Mouse (Mus musculus) hindbrain, embryonic 16.5 days (tissue): ENCODE measurements at regions not wholly inside any gene's neighbourhood (a gene's known extent, or its start where the extent isn't known, plus 50 kb on each side); places are given as distances from the start of the nearest gene placed in this dataset.

Experiments
- ATAC-seq: fragments of 200-750 bp; cut with Nextera tagmentation; 2 replicates; pipeline ENCODE4 v1.8.0; 2017; ENCODE audit warnings: moderate TSS enrichment, moderate library complexity
- H3K27ac ChIP-seq: fragments of 300-500 bp; sonication (generic); 2 replicates; pipeline ENCODE4 v1.5.1; 2014; ENCODE audit warnings: low read depth, mild to moderate bottlenecking, control low read depth, low read length, moderate library complexity
- H3K27me3 ChIP-seq: fragments of 300-500 bp; sonication (generic); replicated peaks from 2 replicates; pipeline ENCODE4 v1.6.1; 2014; ENCODE audit warnings: low read length; ENCODE audit not compliant: control insufficient read depth, insufficient read depth
- H3K36me3 ChIP-seq: fragments of 300-500 bp; sonication (generic); 2 replicates; pipeline ENCODE4 v1.6.1; 2014; ENCODE audit warnings: mild to moderate bottlenecking, low read length, moderate library complexity, mixed read lengths; ENCODE audit not compliant: control insufficient read depth, insufficient read depth
- H3K4me1 ChIP-seq: fragments of 300-500 bp; sonication (generic); 2 replicates; pipeline ENCODE4 v1.6.1; 2014; ENCODE audit warnings: low read depth, low read length; ENCODE audit not compliant: control insufficient read depth, insufficient read depth
- H3K4me2 ChIP-seq: fragments of 300-500 bp; sonication (generic); 2 replicates; pipeline ENCODE4 v1.6.1; 2014; ENCODE audit warnings: mild to moderate bottlenecking, low read length, control low read depth, moderate library complexity
- H3K4me3 ChIP-seq: fragments of 300-500 bp; sonication (generic); 2 replicates; pipeline ENCODE4 v1.5.1; 2014; ENCODE audit warnings: mild to moderate bottlenecking, low read length, control low read depth, moderate library complexity
- H3K9ac ChIP-seq: fragments of 300-500 bp; sonication (generic); 2 replicates; pipeline ENCODE4 v1.6.1; 2014; ENCODE audit warnings: low read depth, mild to moderate bottlenecking, control low read depth, low read length, moderate library complexity
- H3K9me3 ChIP-seq: fragments of 300-500 bp; sonication (generic); 2 replicates; pipeline ENCODE4 v1.6.1; 2014; ENCODE audit warnings: mild to moderate bottlenecking, low read length, moderate library complexity; ENCODE audit not compliant: control insufficient read depth
- WGBS: fragments of 180-500 bp; shearing (Covaris S2); extraction: QIAGEN DNeasy Blood & Tissue Kit; methylation state at CpG from one replicate; pipeline ENCODE4 v1.1.7; 2014; 5-methylcytosine and 5-hydroxymethylcytosine counted together

- Histone ChIP-seq H3K4me2 (no peak overlapping the region), H3K9me3 (no peaks in the 10 kb centered on the region), H3K4me1 (no peaks in the 10 kb centered on the region; the same call in 1 of the 2 replicates), H3K9ac (no peak overlapping the region), H3K36me3 (no peaks in the 10 kb centered on the region), H3K4me3 (no peak overlapping the region), H3K27me3 (no peaks in the 10 kb centered on the region; the same call in 1 of the 2 replicates), H3K27ac (no peak overlapping the region)
- peak; percentile 88 for ATAC-seq
- WGBS: 19% methylated on average over 13 of the region's 13 CpGs
Measured at GRCm38 (mm10) chr2:166237554-166238269, 82.2 kb upstream of the Sulf2 start.

- ATAC-seq: no peak
- no peaks in the 10 kb centered on the region for H3K27me3 ChIP-seq
- no peak overlapping the region for H3K4me2 ChIP-seq
- no peak overlapping the region for H3K4me3 ChIP-seq
- H3K9me3 ChIP-seq: no peaks in the 10 kb centered on the region
- no peaks in the 10 kb centered on the region; the same call in 1 of the 2 replicates for H3K4me1 ChIP-seq
- 75% methylated on average over 5 of the region's 5 CpGs for WGBS
- H3K9ac ChIP-seq: no peak overlapping the region
- H3K36me3 ChIP-seq: no peaks in the 10 kb centered on the region
- H3K27ac ChIP-seq: no peak overlapping the region
Measured at GRCm38 (mm10) chr2:166236102-166236501, 80.6 kb upstream of the Sulf2 start.

GRCm38 (mm10) chr2:166234579-166235212, 79.2 kb upstream of the Sulf2 start:
- H3K9ac ChIP-seq: no peak overlapping the region
- no peak overlapping the region for H3K4me2 ChIP-seq
- H3K4me1 ChIP-seq: no peaks in the 10 kb centered on the region; the same call in 1 of the 2 replicates
- H3K36me3 ChIP-seq: no peaks in the 10 kb centered on the region
- 79% methylated on average over 7 of the region's 7 CpGs for WGBS
- H3K9me3 ChIP-seq: no peaks in the 10 kb centered on the region
- H3K27me3 ChIP-seq: peaks cover 2% of the 10 kb centered on the region; the same call in 1 of the 2 replicates
- no peak overlapping the region for H3K4me3 ChIP-seq
- no peak for ATAC-seq
- no peak overlapping the region for H3K27ac ChIP-seq

GRCm38 (mm10) chr2:166233246-166233645, 77.8 kb upstream of the Sulf2 start:
- Histone ChIP-seq H3K27me3 (peaks cover 4% of the 10 kb centered on the region; the same call in 1 of the 2 replicates), H3K4me1 (no peaks in the 10 kb centered on the region; the same call in 1 of the 2 replicates), H3K9me3 (no peaks in the 10 kb centered on the region), H3K27ac (no peak overlapping the region), H3K36me3 (no peaks in the 10 kb centered on the region), H3K4me2 (no peak overlapping the region), H3K9ac (no peak overlapping the region), H3K4me3 (no peak overlapping the region)
- no peak for ATAC-seq
- 70% methylated on average over 1 of the region's 1 CpGs for WGBS

GRCm38 (mm10) chr2:166232376-166232775, 76.9 kb upstream of the Sulf2 start:
- no peak for ATAC-seq
- H3K9me3 ChIP-seq: no peaks in the 10 kb centered on the region
- H3K27me3 ChIP-seq: peaks cover 4% of the 10 kb centered on the region; the same call in 1 of the 2 replicates
- H3K27ac ChIP-seq: no peak overlapping the region
- no peaks in the 10 kb centered on the region; the same call in 1 of the 2 replicates for H3K4me1 ChIP-seq
- no peaks in the 10 kb centered on the region for H3K36me3 ChIP-seq
- no peak overlapping the region for H3K4me3 ChIP-seq
- no peak overlapping the region for H3K4me2 ChIP-seq
- H3K9ac ChIP-seq: no peak overlapping the region
- 57% methylated on average over 3 of the region's 3 CpGs for WGBS

- Histone ChIP-seq H3K4me2 (no peak overlapping the region), H3K9me3 (no peaks in the 10 kb centered on the region)
- 80% methylated on average over 6 of the region's 6 CpGs for WGBS
Measured at GRCm38 (mm10) chr2:166230617-166231016, 75.2 kb upstream of the Sulf2 start.

GRCm38 (mm10) chr2:166228356-166228755, 72.9 kb upstream of the Sulf2 start:
- no peak overlapping the region for H3K4me2 ChIP-seq
- H3K36me3 ChIP-seq: no peaks in the 10 kb centered on the region
- no peak for ATAC-seq
- no peaks in the 10 kb centered on the region for H3K4me1 ChIP-seq
- WGBS: 63% methylated on average over 5 of the region's 6 CpGs
- H3K4me3 ChIP-seq: no peak overlapping the region
- H3K27ac ChIP-seq: no peak overlapping the region
- H3K9ac ChIP-seq: no peak overlapping the region
- H3K27me3 ChIP-seq: peaks cover 8% of the 10 kb centered on the region; the same call in 1 of the 2 replicates
- H3K9me3 ChIP-seq: no peaks in the 10 kb centered on the region

More at GRCm38 (mm10) chr2:166230617-166231016, 75.2 kb upstream of the Sulf2 start:
- Histone ChIP-seq H3K27ac (no peak overlapping the region), H3K9ac (no peak overlapping the region), H3K4me3 (no peak overlapping the region), H3K36me3 (no peaks in the 10 kb centered on the region), H3K27me3 (peaks cover 4% of the 10 kb centered on the region; the same call in 1 of the 2 replicates), H3K4me1 (no peaks in the 10 kb centered on the region)
- no peak for ATAC-seq

GRCm38 (mm10) chr2:166227496-166227895, 72.0 kb upstream of the Sulf2 start:
- ATAC-seq: no peak
- H3K9me3 ChIP-seq: no peaks in the 10 kb centered on the region
- WGBS: 60% methylated on average over 5 of the region's 5 CpGs
- no peak overlapping the region for H3K4me3 ChIP-seq
- peaks cover 8% of the 10 kb centered on the region; the same call in 1 of the 2 replicates for H3K27me3 ChIP-seq
- no peaks in the 10 kb centered on the region for H3K4me1 ChIP-seq
- H3K4me2 ChIP-seq: no peak overlapping the region
- no peak overlapping the region for H3K27ac ChIP-seq
- no peaks in the 10 kb centered on the region for H3K36me3 ChIP-seq
- no peak overlapping the region for H3K9ac ChIP-seq

GRCm38 (mm10) chr2:166226929-166227328, 71.5 kb upstream of the Sulf2 start:
- 20% methylated on average over 3 of the region's 3 CpGs for WGBS
- H3K27me3 ChIP-seq: peaks cover 8% of the 10 kb centered on the region; the same call in 1 of the 2 replicates
- H3K9me3 ChIP-seq: no peaks in the 10 kb centered on the region
- no peak overlapping the region for H3K4me3 ChIP-seq
- H3K9ac ChIP-seq: no peak overlapping the region
- H3K36me3 ChIP-seq: no peaks in the 10 kb centered on the region
- no peaks in the 10 kb centered on the region for H3K4me1 ChIP-seq
- ATAC-seq: no peak
- no peak overlapping the region for H3K27ac ChIP-seq
- no peak overlapping the region for H3K4me2 ChIP-seq
